Mouse (Mus musculus) R1 (cell line): ENCODE measurements at regions not wholly inside any gene's neighbourhood (a gene's known extent, or its start where the extent isn't known, plus 50 kb on each side); places are given as distances from the start of the nearest gene placed in this dataset.
A peak's percentile ranks its signal among the peaks of the same experiment; 100 is the strongest.

Source experiments
- DNase-seq: peaks from one replicate; pipeline ENCODE4 v3.0.0-alpha.2; 2018; ENCODE audit warnings: low read depth, low spot score

DNA sequence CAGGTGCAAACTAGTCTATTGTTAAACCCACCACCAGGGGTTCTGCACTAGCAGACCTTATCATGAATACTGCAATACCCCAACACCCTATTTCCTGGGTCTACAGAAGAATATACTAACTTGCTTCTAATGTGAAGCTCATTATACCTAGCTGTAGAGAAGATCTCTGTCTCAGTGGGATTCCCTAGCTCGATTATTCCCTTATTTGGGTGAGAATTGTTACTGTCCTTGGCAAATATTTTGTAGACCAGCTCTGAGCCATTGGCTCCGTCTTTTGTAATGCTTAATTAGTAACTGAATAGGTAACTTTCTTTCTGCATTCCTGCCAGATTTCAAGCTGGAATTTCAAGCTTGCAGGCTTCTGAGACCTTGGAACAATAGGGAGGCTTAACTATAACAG, 590.8 kb upstream of the Adcyap1 start:
- DNase-seq = peak; percentile 93

- DNase-seq = no peak
These were observed 569.8 kb upstream of the Adcyap1 start for GRCm38 (mm10) chr17:92628816-92629614.

GRCm38 (mm10) chr17:92651264-92651663, 547.6 kb upstream of the Adcyap1 start:
- DNase-seq = no peak
